Mouse (Mus musculus) G1E (cell line): ENCODE measurements around the gene Pknox2.

Source experiments
- CTCF ChIP-seq: IDR thresholded peaks from 2 replicates; pipeline ENCODE4 v1.5.1; 2012; ENCODE audit warnings: low read depth, low read length, inconsistent platforms, mixed read lengths
- GATA1 ChIP-seq: IDR thresholded peaks from 2 replicates; pipeline ENCODE4 v1.6.1; 2012; ENCODE audit warnings: borderline replicate concordance, low read length, inconsistent platforms, mixed read lengths
- POLR2AphosphoS5 ChIP-seq: IDR thresholded peaks from 2 replicates; pipeline ENCODE4 v1.6.1; 2012; ENCODE audit warnings: low read depth, low read length, inconsistent platforms; ENCODE audit not compliant: insufficient replicate concordance
- TAL1 ChIP-seq: conservative IDR thresholded peaks from 2 replicates; pipeline ENCODE4 v1.6.1; 2012; ENCODE audit warnings: low read depth, low read length, inconsistent platforms, mixed read lengths

- TF ChIP-seq CTCF (no peak), TAL1 (no peak), GATA1 (no peak), POLR2AphosphoS5 (no peak)
These were observed 298.5 kb downstream of the Pknox2 start for GRCm38 (mm10) chr9:36848661-36849060.
